Mouse (Mus musculus) brain, embryonic 14.5 days (tissue): ENCODE data around the gene Nop16. TPM values are rescaled to one million over a fixed set of nuclear protein-coding genes. Genes with fewer than 3 reads are reported as not detected.
"Not testable (repeated sequence)": the region's sequence is repeated elsewhere in the genome, so short reads cannot be mapped to it uniquely, and the experiment has no call there.

Experiments
- DNase-seq: peaks from one replicate; pipeline ENCODE4 v3.0.0-alpha.2; 2011; ENCODE audit warnings: low read depth
- CTCF ChIP-seq: fragments of 200-500 bp; IDR thresholded peaks from 2 replicates; pipeline ENCODE4 v1.5.1; 2012; ENCODE audit warnings: inconsistent platforms, mild to moderate bottlenecking, moderate library complexity, borderline replicate concordance; ENCODE audit not compliant: insufficient read depth, insufficient read length; ENCODE audit errors: extremely low read depth
- POLR2A ChIP-seq: fragments of 200-500 bp; IDR thresholded peaks from 2 replicates; pipeline ENCODE4 v1.6.1; 2012; ENCODE audit warnings: mild to moderate bottlenecking, inconsistent platforms, borderline replicate concordance; ENCODE audit not compliant: poor library complexity, insufficient read depth, insufficient read length, severe bottlenecking; ENCODE audit errors: extremely low read depth
- polyA plus RNA-seq: library from polyadenylated mRNA; depleted of rRNA; stranded (reverse); fragments of >200 nt; gene quantifications from 2 replicates; pipeline ENCODE4 v1.2.3, GENCODE M21; 2012; rRNA removed

The Nop16 gene
- 29.8 and 30.8 TPM in 2 replicates for polyA plus RNA-seq

DNA sequence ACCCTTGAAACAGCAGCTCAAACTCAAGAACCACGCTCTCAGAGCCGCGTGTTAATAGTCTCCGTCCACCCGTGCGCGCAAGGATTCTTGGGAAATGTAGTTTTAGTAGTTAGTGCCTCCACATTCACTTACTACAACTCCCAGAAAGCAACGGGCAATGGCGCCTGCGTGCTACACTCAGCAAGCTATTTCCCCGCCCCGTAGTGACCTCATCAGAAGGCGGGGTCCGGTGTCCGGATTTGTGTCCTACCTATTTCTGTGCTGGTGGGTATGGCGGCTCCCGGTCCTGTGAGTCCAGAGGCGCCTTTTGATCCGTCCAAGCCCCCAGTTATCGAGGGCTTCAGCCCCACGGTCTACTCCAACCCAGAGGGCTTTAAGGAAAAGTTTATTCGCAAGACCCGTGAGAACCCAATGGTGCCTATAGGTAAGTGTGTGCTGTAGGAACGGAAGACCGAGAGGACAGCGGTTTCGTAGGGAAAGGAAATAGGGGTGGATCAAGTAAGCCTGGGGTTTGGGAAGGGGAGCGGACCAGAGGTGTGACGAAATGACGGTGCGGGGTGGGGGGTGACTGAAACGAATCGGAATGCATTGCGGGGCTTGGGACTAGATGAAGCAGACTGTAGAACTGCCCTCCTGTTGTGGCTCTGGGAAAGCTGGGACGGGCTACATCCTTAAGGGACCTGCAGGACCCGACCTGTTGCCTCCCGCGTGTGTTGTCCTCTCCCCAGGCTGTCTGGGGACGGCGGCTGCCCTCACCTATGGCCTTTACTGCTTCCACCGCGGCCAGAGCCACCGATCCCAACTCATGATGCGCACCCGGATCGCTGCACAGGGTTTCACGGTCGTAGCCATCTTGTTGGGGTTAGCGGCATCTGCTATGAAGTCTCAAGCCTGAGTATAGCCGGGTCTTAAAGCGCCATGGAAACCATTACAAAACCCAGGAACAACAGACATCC, at the start of gene Nop16, which contains the start of gene Higd2a:
Gene Nop16 (minus strand): TSS at position 95 of the 956 bp plus-strand sequence.
Gene Higd2a (plus strand): TSS at position 212 of the 956 bp plus-strand sequence.
- DNase-seq: peak; percentile 99
- TF ChIP-seq CTCF (no peak), POLR2A (peak; percentile 33; the same call in 1 of the 2 replicates)

DNA sequence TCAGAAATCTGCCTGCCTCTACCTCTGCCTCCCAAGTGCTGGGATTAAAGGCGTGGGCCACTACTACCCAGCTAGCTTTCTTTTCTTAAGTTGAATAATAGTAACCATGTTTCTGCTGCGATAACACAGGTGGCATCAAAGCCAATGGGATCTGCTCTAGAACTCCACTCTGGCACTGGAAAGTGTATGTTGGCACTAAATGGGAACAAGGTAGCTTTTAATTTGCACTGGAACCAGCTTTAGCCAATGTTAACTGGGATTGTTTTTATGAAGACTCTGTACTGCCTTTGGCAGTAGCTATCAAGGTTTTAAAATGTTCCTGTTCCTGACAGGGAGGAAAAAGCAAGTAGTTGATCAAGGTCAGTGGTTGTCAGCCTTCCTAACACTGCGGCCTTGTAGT, 45.1 kb upstream of the Nop16 start:
- no peak for TF ChIP-seq POLR2A
- TF ChIP-seq CTCF: no peak
- DNase-seq: no peak

DNA sequence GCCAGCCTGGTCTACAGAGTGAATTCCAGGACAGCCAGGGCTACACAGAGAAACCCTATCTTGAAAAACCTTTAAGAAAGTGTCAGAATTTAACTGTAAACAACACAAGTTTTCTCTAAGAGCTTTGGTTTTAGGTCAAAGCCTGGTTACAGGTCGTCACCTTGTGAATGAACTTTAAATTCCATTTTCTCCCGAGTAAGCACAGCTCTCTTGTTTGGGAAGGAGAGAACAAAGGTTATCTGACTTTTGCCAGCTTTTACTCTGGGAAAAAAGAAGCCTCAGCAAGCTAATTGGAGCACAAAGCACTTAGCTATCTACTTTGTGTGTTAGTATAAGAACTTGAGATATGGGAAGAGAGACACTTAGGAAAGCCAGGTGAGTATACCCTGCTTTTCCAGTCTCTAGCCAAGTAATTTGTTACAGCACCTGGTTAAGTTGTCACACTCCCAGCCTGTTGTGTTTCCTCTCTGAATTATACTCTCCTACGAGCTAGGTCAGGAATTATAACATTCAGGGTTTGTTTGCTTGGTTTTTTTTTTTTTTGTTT, 42.9 kb upstream of the Nop16 start:
- DNase-seq: no peak

DNA sequence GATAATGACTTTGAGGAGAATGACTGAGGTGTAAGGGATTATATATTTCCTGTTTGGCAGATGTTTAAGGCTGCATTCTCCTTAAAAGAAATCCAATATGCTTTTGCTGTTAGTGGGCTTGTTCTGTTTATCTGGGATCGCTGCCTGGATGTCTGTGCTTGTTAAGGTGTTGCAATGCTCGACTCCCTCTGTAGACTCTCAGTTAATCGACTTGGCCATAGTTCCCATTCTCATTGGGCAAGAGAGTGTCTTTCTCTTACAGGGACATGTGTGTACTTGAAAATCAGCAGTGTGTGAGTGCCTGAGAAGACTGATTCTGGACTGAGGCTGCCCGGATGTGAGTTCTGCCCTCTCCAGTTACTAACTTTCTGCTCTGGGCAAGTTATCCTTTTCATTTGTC, 39.2 kb upstream of the Nop16 start:
- TF ChIP-seq CTCF (no peak), POLR2A (no peak)
- DNase-seq: no peak

More for the DNA sequence above, 42.9 kb upstream of the Nop16 start:
- no peak for TF ChIP-seq CTCF
- TF ChIP-seq POLR2A: no peak

DNA sequence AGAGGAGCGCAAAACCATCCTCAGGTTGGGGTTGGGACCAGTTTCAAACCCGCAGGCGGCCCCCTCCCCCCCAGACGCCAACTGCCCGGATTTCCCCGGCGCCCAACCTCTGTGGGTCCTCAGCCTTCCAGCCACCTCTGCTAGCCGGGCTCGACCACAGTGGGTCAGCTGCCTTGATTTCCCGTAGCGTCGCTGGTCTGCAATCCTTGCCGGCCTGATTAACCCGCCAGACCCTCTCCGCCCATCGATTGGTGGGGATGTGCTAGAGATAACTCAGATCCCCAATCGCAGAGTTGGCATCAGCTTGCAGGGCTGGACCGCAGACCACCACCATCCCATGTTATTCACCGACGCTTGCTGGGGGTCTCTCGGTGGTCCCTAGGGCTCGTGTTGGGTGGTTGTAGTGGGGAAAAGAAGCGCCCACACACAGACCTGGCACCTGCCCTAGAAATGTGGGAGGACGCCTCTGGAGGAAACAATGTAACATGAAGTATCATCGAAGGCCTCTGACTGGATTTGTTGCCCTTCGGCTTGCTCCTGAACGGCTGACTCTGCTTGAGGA, 32.2 kb upstream of the Nop16 start:
- TF ChIP-seq POLR2A (no peak), CTCF (no peak)
- peak; percentile 24 for DNase-seq

DNA sequence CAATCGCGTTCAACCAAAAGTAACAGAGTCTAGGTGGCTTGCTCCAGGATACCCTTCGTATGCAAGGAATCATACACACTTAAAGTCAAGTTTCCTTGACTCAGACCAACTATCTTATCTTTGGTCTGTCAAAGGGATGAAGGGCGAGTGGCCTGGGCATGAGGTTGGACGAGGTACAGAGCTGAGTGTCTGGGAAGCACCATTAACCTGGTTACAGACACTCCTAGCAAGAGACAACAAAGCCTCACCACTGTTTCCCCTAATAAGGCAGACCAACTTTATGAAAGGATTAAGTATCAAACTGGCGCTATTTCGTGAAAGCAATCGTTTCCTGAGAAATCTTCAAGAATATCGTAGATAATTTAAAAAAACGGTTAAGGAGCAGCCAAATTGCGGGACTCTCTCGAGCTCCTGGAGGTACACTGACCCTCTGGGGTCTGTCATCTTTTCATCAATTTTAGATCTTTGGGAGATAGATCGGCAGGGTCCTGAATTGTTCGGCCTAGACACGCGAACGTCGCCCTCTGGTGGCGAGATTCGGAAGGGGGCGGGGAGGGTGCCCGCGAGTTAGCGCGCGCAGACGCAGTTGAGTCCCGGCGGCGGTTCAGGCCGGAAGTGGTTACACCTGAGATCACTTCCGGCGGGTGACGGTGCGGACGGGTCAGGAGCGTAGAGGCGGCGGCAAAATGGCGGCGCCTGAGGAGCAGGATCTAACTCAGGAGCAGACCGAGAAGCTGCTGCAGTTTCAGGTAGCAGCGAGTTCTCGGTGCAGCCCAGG, 31.5 kb upstream of the Nop16 start, which contains the start of gene Faf2:
Gene Faf2 (plus strand): TSS at position 630 of the 778 bp plus-strand sequence.
- DNase-seq: peak; percentile 98
- TF ChIP-seq CTCF (peak; percentile 94), POLR2A (peak; percentile 66; the same call in 1 of the 2 replicates)

DNA sequence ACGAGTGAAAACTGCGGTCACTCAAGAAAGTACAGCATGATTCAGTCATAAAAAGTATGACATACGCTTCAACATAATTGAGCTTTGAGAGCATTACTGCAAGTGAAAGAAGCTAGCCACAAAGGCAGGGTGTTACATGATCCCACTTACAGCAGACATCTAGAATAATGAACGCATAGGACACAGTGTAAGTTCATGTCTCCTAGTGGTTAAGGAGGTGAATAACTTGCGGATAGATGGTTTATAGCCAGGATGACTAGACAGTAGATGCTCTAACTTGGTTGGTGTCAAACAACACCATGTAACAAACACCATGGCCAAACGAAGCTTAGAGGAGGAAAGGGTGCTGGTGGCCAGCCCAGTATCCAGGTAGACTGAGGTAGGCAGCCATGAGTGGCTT, 27.1 kb upstream of the Nop16 start:
- DNase-seq: no peak
- TF ChIP-seq POLR2A (no peak), CTCF (no peak)

DNA sequence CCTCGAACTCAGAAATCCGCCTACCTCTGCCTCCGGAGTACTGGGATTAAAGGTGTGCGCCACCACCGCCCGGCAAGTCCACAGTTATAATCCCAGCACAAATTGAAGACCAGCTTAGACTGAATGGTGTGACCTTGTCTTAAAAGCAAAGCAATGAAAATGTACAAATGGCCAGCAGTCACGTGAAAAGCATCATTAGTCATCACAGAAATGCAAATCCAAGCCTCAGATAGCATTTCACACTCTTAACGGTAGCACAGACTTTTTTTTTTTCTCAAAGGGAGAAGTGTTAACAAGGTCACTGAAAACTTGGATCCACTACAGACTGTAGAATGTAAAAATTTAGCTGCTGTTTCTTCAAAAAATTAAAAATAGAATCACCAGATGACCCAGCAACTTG, 26.4 kb upstream of the Nop16 start:
- no peak for DNase-seq
- no peak for TF ChIP-seq POLR2A
- TF ChIP-seq CTCF: no peak

DNA sequence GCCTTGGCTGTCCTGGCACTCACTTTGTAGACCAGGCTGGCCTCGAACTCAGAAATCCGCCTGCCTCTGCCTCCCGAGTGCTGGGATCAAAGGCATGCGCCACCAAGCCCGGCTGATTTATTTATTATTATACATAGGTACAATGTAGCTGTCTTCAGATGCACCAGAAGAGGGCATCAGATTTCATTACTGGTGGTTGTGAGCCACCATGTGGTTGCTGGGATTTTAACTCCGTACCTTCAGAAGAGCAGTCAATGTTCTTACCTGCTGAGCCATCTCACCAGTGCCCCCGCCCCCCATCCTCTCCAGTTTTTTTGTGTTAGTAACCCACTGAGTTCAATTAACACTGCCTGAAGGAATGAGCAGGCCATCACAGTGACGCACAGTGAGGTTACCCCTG, 23.3 kb upstream of the Nop16 start:
- not testable (repeated sequence) for DNase-seq

DNA sequence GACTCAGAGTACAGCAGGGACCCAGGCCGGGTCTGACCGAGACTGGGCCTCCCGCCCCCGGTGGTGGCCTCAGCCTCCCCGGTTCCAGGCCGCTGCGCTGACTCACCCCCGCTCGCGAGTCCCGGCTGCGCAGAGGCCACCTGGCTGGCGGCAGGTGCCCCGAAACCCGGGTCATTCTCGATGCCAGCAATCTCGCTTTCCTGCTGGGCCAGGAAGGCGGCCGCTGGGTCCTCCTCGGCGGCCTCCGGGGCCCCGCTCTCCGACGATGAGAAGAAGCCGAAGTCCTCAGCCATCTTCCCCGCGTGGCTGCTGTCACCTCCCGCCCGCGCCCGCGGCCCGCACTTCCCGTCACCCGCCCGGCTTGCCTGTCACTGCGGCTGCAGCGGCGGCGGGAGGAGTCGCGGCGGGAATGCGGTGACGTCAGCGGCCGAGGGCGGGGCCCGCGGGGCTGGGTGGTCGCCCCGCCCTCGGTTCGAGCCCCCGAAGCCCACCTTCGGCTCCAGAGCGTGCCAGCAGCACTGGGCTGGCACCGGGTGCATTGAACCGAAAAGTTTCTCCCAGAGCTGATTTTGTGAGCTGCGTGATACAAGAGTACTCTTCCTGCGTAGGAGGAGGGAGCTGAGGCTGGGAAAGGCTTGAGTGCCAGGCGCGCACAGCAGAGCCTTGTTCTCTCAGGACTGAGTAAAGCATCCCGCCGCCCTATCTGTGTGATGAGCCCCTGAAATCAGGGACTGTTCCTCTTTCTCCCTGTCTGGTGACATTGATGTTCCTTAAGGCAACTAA, 21.3 kb upstream of the Nop16 start, which contains the start of gene Cltb:
Gene Cltb (minus strand): TSS at position 373 of the 783 bp plus-strand sequence.
- no peak for TF ChIP-seq CTCF
- TF ChIP-seq POLR2A: peak; percentile 59
- peak; percentile 86 for DNase-seq
